Mouse (Mus musculus) cortical plate, adult 2 months (tissue): ENCODE measurements around the gene Ezh1.

ENCODE experiments used
- CTCF ChIP-seq: fragments of 200-500 bp; IDR thresholded peaks from 2 replicates; pipeline ENCODE4 v1.5.1; 2011; ENCODE audit warnings: mild to moderate bottlenecking, control low read depth, low read length; ENCODE audit not compliant: insufficient read depth; ENCODE audit errors: extremely low read depth
- POLR2A ChIP-seq: fragments of 200-500 bp; IDR thresholded peaks from 2 replicates; pipeline ENCODE4 v1.6.1; 2011; ENCODE audit warnings: mild to moderate bottlenecking, low read length, control low read depth; ENCODE audit not compliant: insufficient read depth; ENCODE audit errors: extremely low read depth

DNA sequence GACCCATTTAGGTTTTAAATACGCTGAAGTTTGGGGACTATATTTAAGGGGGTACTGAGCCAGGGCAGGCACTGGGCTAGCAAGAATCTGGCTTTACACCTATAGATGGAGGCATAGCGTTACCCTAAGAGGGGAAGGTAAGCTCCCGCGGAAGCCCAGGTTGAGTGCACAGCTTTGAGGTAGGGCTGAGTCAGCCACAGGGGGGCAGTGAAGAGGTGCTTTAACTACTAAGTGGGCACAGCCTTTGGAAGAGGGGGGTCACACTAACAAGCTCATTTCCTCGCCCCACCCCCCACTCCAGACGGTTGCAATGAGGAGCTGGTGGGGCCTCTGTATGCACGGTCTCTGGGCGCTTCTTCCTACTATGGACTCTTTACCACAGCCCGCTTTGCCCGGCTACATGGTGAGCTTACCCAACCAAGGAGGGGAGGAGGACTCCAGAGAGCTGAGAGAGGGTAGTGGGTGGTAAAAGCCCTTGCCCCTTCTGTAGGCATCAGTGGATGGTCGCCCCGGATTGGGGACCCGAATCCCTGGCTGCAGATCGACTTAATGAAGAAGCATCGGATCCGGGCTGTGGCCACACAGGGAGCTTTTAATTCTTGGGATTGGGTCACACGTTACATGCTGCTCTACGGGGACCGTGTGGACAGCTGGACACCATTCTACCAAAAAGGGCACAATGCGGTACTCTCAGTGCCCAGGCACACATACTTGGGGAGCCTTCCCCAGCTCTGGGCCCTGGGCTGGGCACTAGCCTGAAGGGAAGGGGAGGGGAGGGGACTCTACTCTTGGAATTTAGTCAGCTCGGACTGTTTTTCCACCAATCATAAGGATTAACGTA is 49.1 kb downstream of the Ezh1 start:
- peak; percentile 52 for TF ChIP-seq CTCF
- no peak for TF ChIP-seq POLR2A
